Mouse (Mus musculus) stomach, embryonic 15.5 days (tissue): ENCODE measurements around the gene Olfr1186. TPM values are rescaled to one million over a fixed set of nuclear protein-coding genes. Genes with fewer than 3 reads are reported as not detected.
"Not testable (repeated sequence)": the region's sequence is repeated elsewhere in the genome, so short reads cannot be mapped to it uniquely, and the experiment has no call there.

Experiments used
- ATAC-seq: fragments of 200-750 bp; cut with Nextera tagmentation; 2 replicates; pipeline ENCODE4 v1.8.0; 2017; ENCODE audit warnings: low read depth, moderate number of reproducible peaks, moderate TSS enrichment; ENCODE audit not compliant: insufficient read depth, low FRiP score
- H3K27ac ChIP-seq: fragments of 300-500 bp; sonication (generic); 2 replicates; pipeline ENCODE4 v1.5.1; 2015; ENCODE audit warnings: mild to moderate bottlenecking, inconsistent platforms
- H3K27me3 ChIP-seq: fragments of 300-500 bp; sonication (generic); replicated peaks from 2 replicates; pipeline ENCODE4 v1.6.1; 2015; ENCODE audit warnings: inconsistent platforms
- H3K36me3 ChIP-seq: fragments of 300-500 bp; sonication (generic); 2 replicates; pipeline ENCODE4 v1.6.1; 2015; ENCODE audit warnings: inconsistent platforms
- H3K4me1 ChIP-seq: fragments of 300-500 bp; sonication (generic); 2 replicates; pipeline ENCODE4 v1.6.1; 2015; ENCODE audit warnings: inconsistent platforms
- H3K4me2 ChIP-seq: fragments of 300-500 bp; sonication (generic); 2 replicates; pipeline ENCODE4 v1.6.1; 2015; ENCODE audit warnings: mild to moderate bottlenecking, inconsistent platforms
- H3K4me3 ChIP-seq: fragments of 300-500 bp; sonication (generic); replicated peaks from 2 replicates; pipeline ENCODE4 v1.5.1; 2015; ENCODE audit warnings: inconsistent platforms
- H3K9ac ChIP-seq: fragments of 300-500 bp; sonication (generic); 2 replicates; pipeline ENCODE4 v1.6.1; 2015; ENCODE audit warnings: inconsistent platforms
- H3K9me3 ChIP-seq: fragments of 300-500 bp; sonication (generic); 2 replicates; pipeline ENCODE4 v1.6.1; 2016; ENCODE audit warnings: inconsistent platforms
- WGBS: fragments of 180-500 bp; shearing (Covaris S2); methylation state at CpG from one replicate; pipeline ENCODE4 v1.1.7; 2015; 5-methylcytosine and 5-hydroxymethylcytosine counted together
- polyA plus RNA-seq: library from polyadenylated mRNA; unstranded; fragments of >200 nt; fragmentation: Nextera tagmentation; extraction: Ambion mirVana; gene quantifications from 2 replicates; pipeline ENCODE4 v1.2.1, GENCODE M21; 2015

Olfr1186 gene
- polyA plus RNA-seq, result not detected in 2 replicates

GRCm38 (mm10) chr2:88518251-88518650, at the start of gene Olfr1186:
Gene Olfr1186, plus strand, starts transcription at chr2:88518551.
- Histone ChIP-seq H3K4me1 (no peaks in the 10 kb centered on the region), H3K9ac (no peak within 1 kb of the TSS), H3K9me3 (no peaks in the 10 kb centered on the region), H3K4me2 (no peak within 1 kb of the TSS), H3K27ac (no peak within 1 kb of the TSS), H3K4me3 (no peak within 1 kb of the TSS), H3K27me3 (no peaks in the 10 kb centered on the region), H3K36me3 (no peaks in the 10 kb centered on the region)
- no peak for ATAC-seq
- WGBS, result 76% methylated on average over 2 of the region's 2 CpGs

GRCm38 (mm10) chr2:88483298-88483697, 35.1 kb upstream of the Olfr1186 start, which contains the start of gene Olfr1184:
Gene Olfr1184, plus strand, starts transcription at chr2:88483598.
- no peak for ATAC-seq
- no peaks in the 10 kb centered on the region for H3K9me3 ChIP-seq
- H3K4me1 ChIP-seq, result no peaks in the 10 kb centered on the region
- H3K36me3 ChIP-seq, result no peaks in the 10 kb centered on the region
- WGBS, result 80% methylated on average over 2 of the region's 2 CpGs
- H3K4me2 ChIP-seq, result no peak within 1 kb of the TSS
- no peaks in the 10 kb centered on the region for H3K27me3 ChIP-seq
- H3K4me3 ChIP-seq, result no peak within 1 kb of the TSS
- H3K9ac ChIP-seq, result no peak within 1 kb of the TSS
- no peak within 1 kb of the TSS for H3K27ac ChIP-seq

- Histone ChIP-seq H3K9ac (no peak within 1 kb of the TSS), H3K27ac (no peak within 1 kb of the TSS), H3K9me3 (no peaks in the 10 kb centered on the region), H3K4me2 (no peak within 1 kb of the TSS), H3K4me3 (no peak within 1 kb of the TSS), H3K36me3 (no peaks in the 10 kb centered on the region), H3K27me3 (no peaks in the 10 kb centered on the region), H3K4me1 (no peaks in the 10 kb centered on the region)
- WGBS, result 67% methylated on average over 2 of the region's 2 CpGs
- ATAC-seq, result no peak
These were observed 25.3 kb upstream of the Olfr1186 start, which contains the start of gene Olfr1185-ps1 for GRCm38 (mm10) chr2:88493020-88493419. Gene Olfr1185-ps1, plus strand, starts transcription at chr2:88493320.

- no peak overlapping the region for H3K27ac ChIP-seq
- no peak overlapping the region for H3K4me3 ChIP-seq
- H3K9ac ChIP-seq, result no peak overlapping the region
- 66% methylated on average over 3 of the region's 3 CpGs for WGBS
- H3K27me3 ChIP-seq, result no peaks in the 10 kb centered on the region
- H3K9me3 ChIP-seq, result no peaks in the 10 kb centered on the region
- ATAC-seq, result no peak
- H3K4me2 ChIP-seq, result no peak overlapping the region
- H3K4me1 ChIP-seq, result no peaks in the 10 kb centered on the region
- H3K36me3 ChIP-seq, result no peaks in the 10 kb centered on the region
These were observed 7.4 kb downstream of the Olfr1186 start for GRCm38 (mm10) chr2:88525720-88526119.

GRCm38 (mm10) chr2:88556635-88557034, 38.3 kb downstream of the Olfr1186 start, which contains the start of gene Olfr1188:
Gene Olfr1188, plus strand, starts transcription at chr2:88556935.
- H3K9ac ChIP-seq, result no peak within 1 kb of the TSS
- H3K27me3 ChIP-seq, result no peaks in the 10 kb centered on the region
- H3K4me3 ChIP-seq, result no peak within 1 kb of the TSS
- ATAC-seq, result no peak
- H3K36me3 ChIP-seq, result no peaks in the 10 kb centered on the region
- no peaks in the 10 kb centered on the region for H3K9me3 ChIP-seq
- H3K4me2 ChIP-seq, result no peak within 1 kb of the TSS
- 86% methylated on average over 2 of the region's 2 CpGs for WGBS
- H3K4me1 ChIP-seq, result no peaks in the 10 kb centered on the region
- no peak within 1 kb of the TSS for H3K27ac ChIP-seq

GRCm38 (mm10) chr2:88572696-88573095, 54.3 kb downstream of the Olfr1186 start:
- not testable (repeated sequence) for H3K9ac ChIP-seq, H3K4me3 ChIP-seq, H3K27me3 ChIP-seq, H3K4me1 ChIP-seq, H3K4me2 ChIP-seq, H3K9me3 ChIP-seq, H3K27ac ChIP-seq, H3K36me3 ChIP-seq, ATAC-seq
- 89% methylated on average over 12 of the region's 12 CpGs for WGBS

Other genes starting within 250 kb of the Olfr1186 start
- not detected in 2 replicates for gene Olfr1173, start 238.7 kb upstream of the Olfr1186 start, polyA plus RNA-seq
- not detected in 2 replicates for gene Olfr1174-ps, start 203.4 kb upstream of the Olfr1186 start, polyA plus RNA-seq
- not detected in 2 replicates for gene Olfr1175-ps, start 191.3 kb upstream of the Olfr1186 start, polyA plus RNA-seq
- not detected in 2 replicates for gene Olfr1176, start 181.8 kb upstream of the Olfr1186 start, polyA plus RNA-seq
- not detected in 2 replicates for gene Olfr1177-ps, start 172.1 kb upstream of the Olfr1186 start, polyA plus RNA-seq
- not detected in 2 replicates for gene Olfr1178, start 131.5 kb upstream of the Olfr1186 start, polyA plus RNA-seq
- not detected in 2 replicates for gene Olfr1179, start 112.1 kb upstream of the Olfr1186 start, polyA plus RNA-seq
- not detected in 2 replicates for gene Olfr1180, start 99.4 kb upstream of the Olfr1186 start, polyA plus RNA-seq
- not detected in 2 replicates for gene Olfr1181, start 92.4 kb upstream of the Olfr1186 start, polyA plus RNA-seq
- not detected in 2 replicates for gene Gm13757, start 69.4 kb upstream of the Olfr1186 start, polyA plus RNA-seq
- gene Olfr1183, start 63.7 kb upstream of the Olfr1186 start, polyA plus RNA-seq, result not detected in 2 replicates
- not detected in 2 replicates for gene Olfr1184, start 35.0 kb upstream of the Olfr1186 start, polyA plus RNA-seq
- not detected in 2 replicates for gene Olfr1185-ps1, start 25.2 kb upstream of the Olfr1186 start, polyA plus RNA-seq
- gene Olfr1188, start 38.4 kb downstream of the Olfr1186 start, polyA plus RNA-seq, result not detected in 2 replicates
- not detected in 2 replicates for gene Olfr1189, start 67.9 kb downstream of the Olfr1186 start, polyA plus RNA-seq
- gene Olfr1191-ps1, start 122.0 kb downstream of the Olfr1186 start, polyA plus RNA-seq, result not detected in 2 replicates
- not detected in 2 replicates for gene Olfr1192-ps1, start 130.0 kb downstream of the Olfr1186 start, polyA plus RNA-seq
- not detected in 2 replicates for gene Olfr1193, start 157.1 kb downstream of the Olfr1186 start, polyA plus RNA-seq
- not detected in 2 replicates for gene Olfr1195, start 170.6 kb downstream of the Olfr1186 start, polyA plus RNA-seq
- gene Olfr1196, start 186.0 kb downstream of the Olfr1186 start, polyA plus RNA-seq, result not detected in 2 replicates
- not detected in 2 replicates for gene Olfr1197, start 213.8 kb downstream of the Olfr1186 start, polyA plus RNA-seq
- gene Olfr1198, start 232.8 kb downstream of the Olfr1186 start, polyA plus RNA-seq, result not detected in 2 replicates
- not detected in 2 replicates for gene Olfr1199, start 241.9 kb downstream of the Olfr1186 start, polyA plus RNA-seq